Mouse (Mus musculus): ENCODE measurements around the gene Rdh19. TPM values are rescaled to one million over a fixed set of nuclear protein-coding genes. Genes with fewer than 3 reads are reported as not detected.

Rdh19 gene
- polyA plus RNA-seq, 2 experiments, result not detected

- H3K9me3 ChIP-seq (ENCODE audit: control insufficient read depth, low read length), result no peaks in the 10 kb centered on the region
- H3K36me3 ChIP-seq (ENCODE audit: control insufficient read depth, insufficient read depth, low read length), result no peaks in the 10 kb centered on the region
- H3K27ac ChIP-seq (replicated peaks; ENCODE audit: low read depth, low read length), result no peak overlapping the region
- H3K4me1 ChIP-seq (ENCODE audit: control insufficient read depth, insufficient read depth, low read length), result no peaks in the 10 kb centered on the region
- no peak for TF ChIP-seq POLR2A (IDR thresholded peaks at IDR 0.05; ENCODE audit: borderline replicate concordance, extremely low read depth, insufficient read depth, insufficient read length)
- H3K27me3 ChIP-seq (ENCODE audit: control insufficient read depth, insufficient read depth, low read length), result no peaks in the 10 kb centered on the region
- WGBS, result 55% methylated on average over 7 of the region's 7 CpGs
- H3K9ac ChIP-seq (ENCODE audit: low read depth, low read length, severe bottlenecking), result no peak overlapping the region
- no peak overlapping the region for H3K4me2 ChIP-seq (replicated peaks; ENCODE audit: low read depth, low read length, severe bottlenecking)
- DNase-seq (ENCODE audit: low spot score) (no peak), ATAC-seq (ENCODE audit: low FRiP score, low read depth) (no peak)
- H3K4me3 ChIP-seq (replicated peaks; ENCODE audit: low read length), result no peak overlapping the region
Observed at GRCm38 (mm10) chr10:127904718-127905446, 55.2 kb downstream of the Rdh19 start.

DNA sequence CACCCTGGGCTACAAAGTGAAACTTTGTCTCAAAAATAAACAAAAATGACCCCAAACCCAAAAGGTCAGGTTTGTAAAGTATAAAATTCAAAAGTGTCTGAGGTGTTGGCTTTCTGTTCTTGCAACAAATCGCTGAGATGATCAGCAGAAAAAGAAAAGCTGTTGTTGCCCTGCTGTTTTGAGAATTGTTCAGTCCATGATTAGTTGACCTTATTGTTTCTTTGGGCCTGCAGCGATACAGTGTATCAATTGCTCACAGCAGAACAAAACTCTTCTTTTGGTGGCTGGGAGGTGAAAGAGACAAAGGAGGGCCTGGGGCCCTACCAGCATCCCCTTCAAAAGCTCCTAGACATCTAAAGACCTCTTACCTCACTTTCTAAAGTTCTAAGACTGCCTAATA, 56.4 kb downstream of the Rdh19 start:
- Histone ChIP-seq H3K27ac (replicated peaks; ENCODE audit: low read depth, low read length) (no peak overlapping the region), H3K36me3 (ENCODE audit: control insufficient read depth, insufficient read depth, low read length) (no peaks in the 10 kb centered on the region), H3K4me3 (replicated peaks; ENCODE audit: low read length) (no peak overlapping the region), H3K9me3 (ENCODE audit: control insufficient read depth, low read length) (no peaks in the 10 kb centered on the region), H3K9ac (ENCODE audit: low read depth, low read length, severe bottlenecking) (no peak overlapping the region), H3K4me2 (replicated peaks; ENCODE audit: low read depth, low read length, severe bottlenecking) (no peak overlapping the region), H3K4me1 (ENCODE audit: control insufficient read depth, insufficient read depth, low read length) (no peaks in the 10 kb centered on the region), H3K27me3 (ENCODE audit: control insufficient read depth, insufficient read depth, low read length) (no peaks in the 10 kb centered on the region)
- no peak for DNase-seq (ENCODE audit: low spot score)
- WGBS, result 83% methylated on average over 2 of the region's 2 CpGs
- TF ChIP-seq POLR2A (IDR thresholded peaks at IDR 0.05; ENCODE audit: borderline replicate concordance, extremely low read depth, insufficient read depth, insufficient read length), result no peak
- ATAC-seq (ENCODE audit: low FRiP score, low read depth), result no peak

- Histone ChIP-seq H3K4me2 (replicated peaks; ENCODE audit: low read depth, low read length, severe bottlenecking) (no peak overlapping the region), H3K27ac (replicated peaks; ENCODE audit: low read depth, low read length) (no peak overlapping the region), H3K27me3 (ENCODE audit: control insufficient read depth, insufficient read depth, low read length) (no peaks in the 10 kb centered on the region), H3K9ac (ENCODE audit: low read depth, low read length, severe bottlenecking) (no peak overlapping the region), H3K36me3 (ENCODE audit: control insufficient read depth, insufficient read depth, low read length) (no peaks in the 10 kb centered on the region), H3K4me1 (ENCODE audit: control insufficient read depth, insufficient read depth, low read length) (no peaks in the 10 kb centered on the region), H3K9me3 (ENCODE audit: control insufficient read depth, low read length) (no peaks in the 10 kb centered on the region), H3K4me3 (replicated peaks; ENCODE audit: low read length) (no peak overlapping the region)
- no peak for ATAC-seq (ENCODE audit: low FRiP score, low read depth)
- no peak for DNase-seq (ENCODE audit: low spot score)
- no peak for TF ChIP-seq POLR2A (IDR thresholded peaks at IDR 0.05; ENCODE audit: borderline replicate concordance, extremely low read depth, insufficient read depth, insufficient read length)
Observed at GRCm38 (mm10) chr10:127907386-127907951, 57.7 kb downstream of the Rdh19 start.

Other genes with a start within 250 kb of the Rdh19 start
- gene Lrp1, start 228.8 kb upstream of the Rdh19 start, polyA plus RNA-seq (2012; rRNA removed), result 261 and 271 TPM in 2 replicates
- gene Lrp1, start 228.8 kb upstream of the Rdh19 start, polyA plus RNA-seq (2014; fragmentation: Nextera tagmentation; extraction: Ambion mirVana), result 146 and 172 TPM in 2 replicates
- gene Stat6, start 206.9 kb upstream of the Rdh19 start, polyA plus RNA-seq (2012; rRNA removed), result 30.7 and 33.5 TPM in 2 replicates
- gene Stat6, start 206.9 kb upstream of the Rdh19 start, polyA plus RNA-seq (2014; fragmentation: Nextera tagmentation; extraction: Ambion mirVana), result 22.2 and 24.6 TPM in 2 replicates
- 12.3 and 13.9 TPM in 2 replicates for gene Nemp1, start 183.0 kb upstream of the Rdh19 start, polyA plus RNA-seq (2012; rRNA removed)
- gene Nemp1, start 183.0 kb upstream of the Rdh19 start, polyA plus RNA-seq (2014; fragmentation: Nextera tagmentation; extraction: Ambion mirVana), result 9.0 and 10.2 TPM in 2 replicates
- 64.5 and 68.3 TPM in 2 replicates for gene Nab2, start 181.4 kb upstream of the Rdh19 start, polyA plus RNA-seq (2012; rRNA removed)
- 16.4 and 19.9 TPM in 2 replicates for gene Nab2, start 181.4 kb upstream of the Rdh19 start, polyA plus RNA-seq (2014; fragmentation: Nextera tagmentation; extraction: Ambion mirVana)
- gene Myo1a, start 144.8 kb upstream of the Rdh19 start, polyA plus RNA-seq (2012; rRNA removed), result 1.2 and 1.7 TPM in 2 replicates
- 0.30 and 0.48 TPM in 2 replicates for gene Myo1a, start 144.8 kb upstream of the Rdh19 start, polyA plus RNA-seq (2014; fragmentation: Nextera tagmentation; extraction: Ambion mirVana)
- 0.58 and 15.2 TPM in 2 replicates for gene Tac2, start 125.5 kb upstream of the Rdh19 start, polyA plus RNA-seq (2012; rRNA removed)
- gene Tac2, start 125.5 kb upstream of the Rdh19 start, polyA plus RNA-seq (2014; fragmentation: Nextera tagmentation; extraction: Ambion mirVana), result 0.44 and 0.84 TPM in 2 replicates
- gene Zbtb39, start 110.4 kb upstream of the Rdh19 start, polyA plus RNA-seq (2012; rRNA removed), result 10.7 and 12.5 TPM in 2 replicates
- 4.2 and 4.4 TPM in 2 replicates for gene Zbtb39, start 110.4 kb upstream of the Rdh19 start, polyA plus RNA-seq (2014; fragmentation: Nextera tagmentation; extraction: Ambion mirVana)
- gene Gpr182, start 98.2 kb upstream of the Rdh19 start, polyA plus RNA-seq (2012; rRNA removed), result 0.88 and 1.4 TPM in 2 replicates
- 0.39 and 0.40 TPM in 2 replicates for gene Gpr182, start 98.2 kb upstream of the Rdh19 start, polyA plus RNA-seq (2014; fragmentation: Nextera tagmentation; extraction: Ambion mirVana)
- 0.11 and 0.12 TPM in 2 replicates for gene Rdh1, start 90.2 kb upstream of the Rdh19 start, polyA plus RNA-seq (2012; rRNA removed)
- gene Rdh1, start 90.2 kb upstream of the Rdh19 start, polyA plus RNA-seq (2014; fragmentation: Nextera tagmentation; extraction: Ambion mirVana), result 0.08 TPM in 1 of 2 replicates, not detected in the other
- gene Rdh16f1, start 90.1 kb upstream of the Rdh19 start, polyA plus RNA-seq (2012; rRNA removed), result 0.15 and 0.16 TPM in 2 replicates
- 0.59 TPM in 1 of 2 replicates, not detected in the other for gene Rdh16f1, start 90.1 kb upstream of the Rdh19 start, polyA plus RNA-seq (2014; fragmentation: Nextera tagmentation; extraction: Ambion mirVana)
- gene Rdh9, start 73.5 kb upstream of the Rdh19 start, polyA plus RNA-seq (2012; rRNA removed), result 0.26 and 0.33 TPM in 2 replicates
- 0.30 TPM in 1 of 2 replicates, not detected in the other for gene Rdh9, start 73.5 kb upstream of the Rdh19 start, polyA plus RNA-seq (2014; fragmentation: Nextera tagmentation; extraction: Ambion mirVana)
- 0.10 TPM in 1 of 2 replicates, not detected in the other for gene Rdh16, start 48.8 kb upstream of the Rdh19 start, polyA plus RNA-seq (2012; rRNA removed)
- 0.06 TPM in 1 of 2 replicates, not detected in the other for gene Rdh16, start 48.8 kb upstream of the Rdh19 start, polyA plus RNA-seq (2014; fragmentation: Nextera tagmentation; extraction: Ambion mirVana)
- not detected in 2 replicates for gene Rdh16f2, start 16.5 kb downstream of the Rdh19 start, polyA plus RNA-seq (2012; rRNA removed)
- not detected in 2 replicates for gene Rdh16f2, start 16.5 kb downstream of the Rdh19 start, polyA plus RNA-seq (2014; fragmentation: Nextera tagmentation; extraction: Ambion mirVana)
- gene Rdh7, start 38.9 kb downstream of the Rdh19 start, polyA plus RNA-seq (2012; rRNA removed), result 0.05 TPM in 1 of 2 replicates, not detected in the other
- gene Rdh7, start 38.9 kb downstream of the Rdh19 start, polyA plus RNA-seq (2014; fragmentation: Nextera tagmentation; extraction: Ambion mirVana), result not detected in 2 replicates
- gene Sdr9c7, start 48.6 kb downstream of the Rdh19 start, polyA plus RNA-seq (2012; rRNA removed), result 0.60 and 1.0 TPM in 2 replicates
- gene Sdr9c7, start 48.6 kb downstream of the Rdh19 start, polyA plus RNA-seq (2014; fragmentation: Nextera tagmentation; extraction: Ambion mirVana), result 1.0 and 1.4 TPM in 2 replicates
- gene Hsd17b6, start 157.7 kb downstream of the Rdh19 start, polyA plus RNA-seq (2012; rRNA removed), result not detected in 2 replicates
- not detected in 2 replicates for gene Hsd17b6, start 157.7 kb downstream of the Rdh19 start, polyA plus RNA-seq (2014; fragmentation: Nextera tagmentation; extraction: Ambion mirVana)
- 47.6 and 59.5 TPM in 2 replicates for gene Prim1, start 165.2 kb downstream of the Rdh19 start, polyA plus RNA-seq (2012; rRNA removed)
- 73.9 and 76.5 TPM in 2 replicates for gene Prim1, start 165.2 kb downstream of the Rdh19 start, polyA plus RNA-seq (2014; fragmentation: Nextera tagmentation; extraction: Ambion mirVana)
- gene Naca, start 185.6 kb downstream of the Rdh19 start, polyA plus RNA-seq (2012; rRNA removed), result 362 and 554 TPM in 2 replicates
- 844 and 893 TPM in 2 replicates for gene Naca, start 185.6 kb downstream of the Rdh19 start, polyA plus RNA-seq (2014; fragmentation: Nextera tagmentation; extraction: Ambion mirVana)
- 78.0 and 93.0 TPM in 2 replicates for gene Ptges3, start 209.0 kb downstream of the Rdh19 start, polyA plus RNA-seq (2012; rRNA removed)
- gene Ptges3, start 209.0 kb downstream of the Rdh19 start, polyA plus RNA-seq (2014; fragmentation: Nextera tagmentation; extraction: Ambion mirVana), result 450 and 461 TPM in 2 replicates
- 1,269 and 2,071 TPM in 2 replicates for gene Atp5b, start 233.3 kb downstream of the Rdh19 start, polyA plus RNA-seq (2012; rRNA removed)
- gene Atp5b, start 233.3 kb downstream of the Rdh19 start, polyA plus RNA-seq (2014; fragmentation: Nextera tagmentation; extraction: Ambion mirVana), result 1,908 and 2,011 TPM in 2 replicates
- gene Baz2a, start 241.6 kb downstream of the Rdh19 start, polyA plus RNA-seq (2012; rRNA removed), result 28.3 and 31.1 TPM in 2 replicates
- gene Baz2a, start 241.6 kb downstream of the Rdh19 start, polyA plus RNA-seq (2014; fragmentation: Nextera tagmentation; extraction: Ambion mirVana), result 17.5 and 18.2 TPM in 2 replicates